Mouse (Mus musculus) embryonic facial prominence, embryonic 12.5 days (tissue): ENCODE results near the gene Prss35. TPM values are rescaled to one million over a fixed set of nuclear protein-coding genes. Genes with fewer than 3 reads are reported as not detected.
A peak's percentile ranks its signal among the peaks of the same experiment; 100 is the strongest.

Experiments
- ATAC-seq: fragments of 200-750 bp; cut with Nextera tagmentation; 2 replicates; pipeline ENCODE4 v1.8.0; 2017; ENCODE audit not compliant: insufficient number of reproducible peaks, insufficient read depth, low FRiP score, low TSS enrichment
- H3K27ac ChIP-seq: fragments of 300-500 bp; sonication (generic); 2 replicates; pipeline ENCODE4 v1.5.1; 2016; ENCODE audit warnings: mild to moderate bottlenecking
- H3K27me3 ChIP-seq: fragments of 300-500 bp; sonication (generic); 2 replicates; pipeline ENCODE4 v1.6.1; 2016; ENCODE audit warnings: mild to moderate bottlenecking, moderate library complexity
- H3K36me3 ChIP-seq: fragments of 300-500 bp; sonication (generic); 2 replicates; pipeline ENCODE4 v1.6.1; 2016; ENCODE audit warnings: mild to moderate bottlenecking
- H3K4me1 ChIP-seq: fragments of 300-500 bp; sonication (generic); 2 replicates; pipeline ENCODE4 v1.6.1; 2016
- H3K4me2 ChIP-seq: fragments of 300-500 bp; sonication (generic); replicated peaks from 2 replicates; pipeline ENCODE4 v1.6.1; 2016; ENCODE audit warnings: mild to moderate bottlenecking, moderate library complexity
- H3K4me3 ChIP-seq: fragments of 300-500 bp; sonication (generic); 2 replicates; pipeline ENCODE4 v1.5.1; 2016; ENCODE audit warnings: mild to moderate bottlenecking
- H3K9ac ChIP-seq: fragments of 300-500 bp; sonication (generic); 2 replicates; pipeline ENCODE4 v1.6.1; 2016; ENCODE audit warnings: mild to moderate bottlenecking, moderate library complexity
- H3K9me3 ChIP-seq: fragments of 300-500 bp; sonication (generic); 2 replicates; pipeline ENCODE4 v1.6.1; 2016; ENCODE audit warnings: mild to moderate bottlenecking, moderate library complexity
- WGBS: fragments of 180-500 bp; shearing (Covaris S2); methylation state at CpG from one replicate; pipeline ENCODE4 v1.1.7; 2016; 5-methylcytosine and 5-hydroxymethylcytosine counted together
- polyA plus RNA-seq: library from polyadenylated mRNA; unstranded; fragments of >200 nt; fragmentation: Nextera tagmentation; extraction: Ambion mirVana; gene quantifications from 2 replicates; pipeline ENCODE4 v1.2.1, GENCODE M21; 2016

The Prss35 gene
- polyA plus RNA-seq, result 11.8 and 14.9 TPM in 2 replicates

DNA sequence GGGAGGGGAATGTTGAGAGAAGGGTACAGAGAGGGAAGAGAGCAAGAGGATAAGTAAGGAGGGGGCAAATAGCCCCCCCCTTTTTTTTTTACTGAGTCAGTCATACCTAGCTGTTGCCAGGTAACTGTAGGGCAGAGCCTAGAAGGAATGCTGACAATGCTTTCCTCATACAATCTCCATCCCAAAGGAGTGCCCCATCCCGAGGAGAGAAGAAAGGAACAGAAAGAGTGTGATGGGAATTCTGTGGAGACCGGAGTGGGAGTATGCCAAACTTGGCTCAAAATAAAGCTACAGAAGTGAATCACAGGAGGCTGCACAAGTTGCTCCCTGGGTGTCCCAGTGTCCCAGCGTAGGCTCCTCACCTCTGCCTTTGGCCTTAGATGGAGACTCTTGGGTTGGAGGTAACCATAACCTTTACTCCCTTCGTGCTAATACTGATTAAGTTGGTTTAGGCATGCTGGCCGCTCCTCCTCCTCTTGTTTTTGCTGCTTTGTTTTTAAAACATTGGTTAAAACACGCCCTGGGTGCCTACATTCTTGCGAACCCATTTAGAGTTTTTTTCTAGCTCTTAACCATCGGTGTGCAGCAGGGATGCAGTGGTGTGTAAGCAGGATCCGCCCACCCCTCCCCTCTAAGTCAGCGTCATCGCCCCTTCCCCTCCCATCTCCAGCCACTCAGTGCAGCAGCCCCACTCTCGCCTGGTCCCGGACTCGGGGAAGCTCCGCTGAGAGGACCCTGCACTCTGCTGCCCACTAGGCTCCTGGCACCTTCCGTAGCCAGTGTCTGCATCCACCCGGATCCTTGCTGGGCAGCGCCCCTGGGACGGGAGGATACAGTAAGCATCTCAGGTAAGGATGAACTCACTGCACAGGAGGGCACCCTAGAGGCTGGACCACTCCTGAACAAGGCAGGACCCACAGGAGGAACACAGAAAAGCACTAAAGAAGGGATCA lies at the start of gene Prss35:
Prss35 (plus strand) TSS at position 691 of the 953 bp plus-strand sequence.
- Histone ChIP-seq H3K4me2 (peak within 1 kb of the TSS; percentile 60), H3K4me1 (peaks cover 6% of the 10 kb centered on the region), H3K9me3 (no peaks in the 10 kb centered on the region), H3K4me3 (peak within 1 kb of the TSS; percentile 36), H3K9ac (peak within 1 kb of the TSS; percentile 33; the same call in 1 of the 2 replicates), H3K36me3 (no peaks in the 10 kb centered on the region), H3K27ac (no peak within 1 kb of the TSS), H3K27me3 (no peaks in the 10 kb centered on the region)
- ATAC-seq, result peak; percentile 62
- WGBS, result 3% methylated on average over 19 of the region's 19 CpGs

GRCm38 (mm10) chr9:86693935-86694334 lies 49.5 kb upstream of the Prss35 start:
- no peaks in the 10 kb centered on the region for H3K27me3 ChIP-seq
- H3K4me2 ChIP-seq, result no peak overlapping the region
- ATAC-seq, result no peak
- no peaks in the 10 kb centered on the region for H3K36me3 ChIP-seq
- H3K9ac ChIP-seq, result no peak overlapping the region
- H3K27ac ChIP-seq, result no peak overlapping the region
- H3K4me3 ChIP-seq, result no peak overlapping the region
- 84% methylated on average over 6 of the region's 6 CpGs for WGBS
- H3K9me3 ChIP-seq, result no peaks in the 10 kb centered on the region
- H3K4me1 ChIP-seq, result no peaks in the 10 kb centered on the region

DNA sequence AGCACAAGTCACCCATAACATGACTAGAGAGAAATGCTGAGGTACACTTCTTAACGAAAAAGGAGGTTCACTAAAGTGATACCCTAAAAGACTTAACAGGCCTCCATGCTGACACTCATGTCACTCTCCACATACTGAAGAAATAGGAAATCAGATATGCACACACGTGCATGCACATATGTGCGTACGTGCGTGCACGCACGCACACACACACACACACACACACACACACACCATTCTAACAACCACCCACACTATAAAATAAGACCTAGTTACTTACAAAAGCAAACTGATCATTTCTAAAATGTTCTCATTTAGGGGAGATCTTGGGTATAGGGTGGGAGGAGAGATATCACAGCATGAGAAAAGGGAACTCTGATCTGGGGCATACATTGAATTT lies 48.8 kb upstream of the Prss35 start:
- Histone ChIP-seq H3K36me3 (no peaks in the 10 kb centered on the region), H3K4me1 (no peaks in the 10 kb centered on the region), H3K4me3 (no peak overlapping the region), H3K27me3 (no peaks in the 10 kb centered on the region), H3K9ac (no peak overlapping the region), H3K9me3 (no peaks in the 10 kb centered on the region), H3K4me2 (peak overlapping the region; percentile 87; the same call in 1 of the 2 replicates), H3K27ac (no peak overlapping the region)
- no peak for ATAC-seq
- WGBS, result 94% methylated on average over 7 of the region's 7 CpGs

DNA sequence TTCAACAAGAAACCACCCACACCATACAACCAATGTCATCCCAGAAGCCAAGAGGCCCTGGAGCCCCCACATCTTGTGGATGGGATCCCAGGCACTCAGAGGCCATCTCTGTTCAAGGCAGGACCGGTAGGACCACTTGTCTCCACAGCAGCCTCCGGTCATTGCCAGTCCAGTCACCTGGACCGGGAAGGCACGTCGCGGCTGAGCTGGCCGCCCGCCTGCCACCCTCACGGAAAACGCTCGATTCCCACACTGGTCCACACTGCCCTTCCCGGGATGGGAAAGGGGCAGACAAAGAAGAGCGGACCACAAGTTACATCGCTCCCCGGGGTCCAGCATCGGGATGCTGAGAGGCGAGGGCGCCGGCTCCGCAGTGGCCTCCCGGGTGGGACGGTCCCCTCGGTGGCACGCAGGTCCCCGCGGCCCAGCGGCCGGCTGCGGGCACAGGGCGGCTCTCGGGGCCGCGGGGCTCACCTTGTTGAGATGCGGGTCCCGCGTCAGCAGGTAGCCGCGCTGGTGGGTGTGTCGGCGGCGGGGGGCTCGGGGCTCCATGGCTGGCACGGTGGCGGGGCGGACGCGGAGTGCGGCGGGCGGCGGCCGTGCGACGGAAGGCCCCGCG lies 48.1 kb upstream of the Prss35 start:
- Histone ChIP-seq H3K4me2 (peak overlapping the region; percentile 87), H3K27ac (no peak overlapping the region), H3K4me1 (no peaks in the 10 kb centered on the region), H3K4me3 (peak overlapping the region; percentile 75), H3K27me3 (no peaks in the 10 kb centered on the region), H3K36me3 (no peaks in the 10 kb centered on the region), H3K9me3 (no peaks in the 10 kb centered on the region), H3K9ac (peak overlapping the region; percentile 75)
- ATAC-seq, result peak; percentile 47
- WGBS, result under 1% methylated on average over 54 of the region's 56 CpGs

DNA sequence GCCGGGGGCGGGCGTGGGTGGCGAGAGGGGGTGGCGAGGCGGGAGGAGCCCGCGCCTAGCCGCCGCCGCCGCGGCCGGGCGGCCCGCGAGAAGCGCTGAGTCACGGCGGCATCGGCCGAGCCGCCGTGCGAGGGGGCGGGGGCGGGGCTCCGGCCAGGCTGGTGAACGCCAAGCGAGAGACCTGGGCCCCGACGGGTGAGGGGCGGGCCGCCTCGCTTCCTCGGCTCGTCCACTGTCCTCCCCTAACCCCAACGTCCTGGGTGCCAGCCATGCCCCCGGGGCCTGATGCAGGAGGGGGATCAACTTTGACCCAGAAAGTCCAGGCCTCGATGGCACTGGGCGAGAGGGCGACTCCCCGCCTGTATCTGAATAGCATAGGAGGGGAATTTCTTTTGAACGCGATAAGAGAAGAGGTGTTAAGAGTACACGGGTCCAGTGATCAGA lies 47.6 kb upstream of the Prss35 start, which contains the start of gene Me1:
Me1 (minus strand) TSS at position 136 of the 444 bp plus-strand sequence.
- ATAC-seq, result peak; percentile 65
- peak within 1 kb of the TSS; percentile 75 for H3K9ac ChIP-seq
- H3K4me2 ChIP-seq, result peak within 1 kb of the TSS; percentile 87
- no peaks in the 10 kb centered on the region for H3K4me1 ChIP-seq
- H3K27me3 ChIP-seq, result no peaks in the 10 kb centered on the region
- WGBS, result 1% methylated on average over 22 of the region's 46 CpGs
- peak within 1 kb of the TSS; percentile 75 for H3K4me3 ChIP-seq
- H3K27ac ChIP-seq, result no peak within 1 kb of the TSS
- H3K9me3 ChIP-seq, result no peaks in the 10 kb centered on the region
- H3K36me3 ChIP-seq, result no peaks in the 10 kb centered on the region

- H3K36me3 ChIP-seq, result no peaks in the 10 kb centered on the region
- peaks cover 5% of the 10 kb centered on the region for H3K4me1 ChIP-seq
- ATAC-seq, result no peak
- no peak overlapping the region for H3K9ac ChIP-seq
- no peaks in the 10 kb centered on the region for H3K27me3 ChIP-seq
- no peaks in the 10 kb centered on the region for H3K9me3 ChIP-seq
- no peak overlapping the region for H3K4me3 ChIP-seq
- WGBS, result 24% methylated on average over 5 of the region's 5 CpGs
- H3K4me2 ChIP-seq, result no peak overlapping the region
- no peak overlapping the region for H3K27ac ChIP-seq
These were observed 42.2 kb upstream of the Prss35 start for GRCm38 (mm10) chr9:86701264-86701663.

DNA sequence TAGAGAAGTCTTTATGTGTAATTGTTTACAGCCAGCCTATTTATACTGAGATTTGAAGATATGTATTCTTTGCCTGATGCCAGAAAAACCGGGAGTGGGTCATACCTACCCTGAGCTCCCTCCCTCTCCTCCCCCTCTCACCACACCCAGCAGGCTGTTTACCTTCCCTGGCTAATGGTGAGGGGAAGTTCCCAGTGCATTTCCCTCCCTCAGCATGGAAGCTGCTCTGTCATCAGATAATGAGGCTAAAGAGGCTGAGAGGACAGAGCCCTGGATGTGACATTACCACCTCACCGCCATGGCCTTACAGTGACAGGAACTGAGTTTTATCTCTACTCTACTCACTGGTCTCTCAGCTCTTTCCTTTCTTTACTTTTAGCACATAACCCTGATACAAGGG lies 41.6 kb upstream of the Prss35 start:
- H3K9ac ChIP-seq, result no peak overlapping the region
- H3K27ac ChIP-seq, result peak overlapping the region; percentile 57; the same call in 1 of the 2 replicates
- no peak for ATAC-seq
- H3K36me3 ChIP-seq, result no peaks in the 10 kb centered on the region
- no peaks in the 10 kb centered on the region for H3K9me3 ChIP-seq
- no peaks in the 10 kb centered on the region for H3K27me3 ChIP-seq
- 19% methylated on average over 2 of the region's 2 CpGs for WGBS
- no peak overlapping the region for H3K4me3 ChIP-seq
- H3K4me1 ChIP-seq, result peaks cover 5% of the 10 kb centered on the region
- H3K4me2 ChIP-seq, result no peak overlapping the region

- Histone ChIP-seq H3K4me2 (no peak overlapping the region), H3K9me3 (no peaks in the 10 kb centered on the region), H3K4me3 (no peak overlapping the region), H3K9ac (no peak overlapping the region), H3K27me3 (no peaks in the 10 kb centered on the region), H3K27ac (no peak overlapping the region), H3K4me1 (no peaks in the 10 kb centered on the region), H3K36me3 (no peaks in the 10 kb centered on the region)
- 76% methylated on average over 1 of the region's 1 CpGs for WGBS
- ATAC-seq, result no peak
These were observed 36.0 kb upstream of the Prss35 start for GRCm38 (mm10) chr9:86707431-86707830.

GRCm38 (mm10) chr9:86708921-86709320 lies 34.5 kb upstream of the Prss35 start:
- 50% methylated on average over 6 of the region's 6 CpGs for WGBS
- Histone ChIP-seq H3K27ac (no peak overlapping the region), H3K4me2 (no peak overlapping the region), H3K4me1 (no peaks in the 10 kb centered on the region), H3K9ac (no peak overlapping the region), H3K4me3 (no peak overlapping the region), H3K9me3 (no peaks in the 10 kb centered on the region), H3K27me3 (no peaks in the 10 kb centered on the region), H3K36me3 (no peaks in the 10 kb centered on the region)
- ATAC-seq, result no peak

DNA sequence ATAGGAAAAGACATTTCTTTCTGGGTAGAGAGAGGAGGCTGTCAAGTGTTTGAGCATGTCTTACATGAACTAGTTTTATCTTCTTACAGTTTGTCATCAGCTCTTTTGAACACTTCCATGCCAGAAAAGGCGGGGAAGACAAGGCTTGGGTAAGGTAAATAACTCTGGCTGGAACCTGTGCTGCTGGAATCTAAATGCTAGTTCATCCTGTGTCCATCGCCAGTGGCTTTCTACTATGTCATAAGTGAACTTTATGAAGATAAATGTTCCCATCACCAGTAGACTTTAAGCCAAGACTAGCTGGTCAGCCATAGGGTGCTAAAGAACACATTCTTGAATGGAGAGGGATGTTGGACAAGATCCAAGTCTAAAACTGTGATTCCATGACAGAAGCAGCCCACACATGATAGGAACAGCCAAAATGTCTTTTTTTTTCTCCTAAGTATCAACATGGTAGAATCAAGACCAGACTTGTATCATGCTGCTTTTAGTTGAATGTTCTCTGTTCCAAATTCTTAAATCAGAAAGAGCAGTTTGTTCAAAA lies 33.3 kb upstream of the Prss35 start:
- H3K27ac ChIP-seq, result no peak overlapping the region
- H3K4me1 ChIP-seq, result no peaks in the 10 kb centered on the region
- no peak overlapping the region for H3K9ac ChIP-seq
- 82% methylated on average over 2 of the region's 2 CpGs for WGBS
- H3K36me3 ChIP-seq, result no peaks in the 10 kb centered on the region
- H3K27me3 ChIP-seq, result no peaks in the 10 kb centered on the region
- H3K4me3 ChIP-seq, result no peak overlapping the region
- no peaks in the 10 kb centered on the region for H3K9me3 ChIP-seq
- ATAC-seq, result no peak
- no peak overlapping the region for H3K4me2 ChIP-seq

DNA sequence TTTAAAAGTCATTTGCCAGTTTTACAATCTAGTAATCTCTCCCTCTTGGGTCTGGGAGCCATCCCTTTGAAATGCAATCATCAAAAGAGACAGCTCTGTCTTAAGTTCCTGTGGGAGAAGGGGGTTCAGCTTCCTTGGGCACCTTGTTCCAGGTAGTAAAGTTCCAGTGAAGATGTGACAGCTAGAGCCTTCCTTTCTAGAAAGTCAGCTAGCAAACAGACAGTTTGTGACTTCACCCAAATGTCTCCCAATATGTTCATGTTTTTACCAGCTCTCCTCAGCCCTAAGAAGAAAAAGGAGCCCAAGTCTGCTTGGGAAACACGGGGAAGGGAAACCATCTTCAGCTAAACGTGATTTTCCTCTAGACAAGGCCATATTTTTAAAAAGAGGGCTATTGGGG lies 30.8 kb upstream of the Prss35 start:
- Histone ChIP-seq H3K4me1 (no peaks in the 10 kb centered on the region), H3K4me3 (no peak overlapping the region), H3K27me3 (no peaks in the 10 kb centered on the region), H3K9ac (no peak overlapping the region), H3K27ac (no peak overlapping the region), H3K9me3 (no peaks in the 10 kb centered on the region), H3K4me2 (no peak overlapping the region), H3K36me3 (no peaks in the 10 kb centered on the region)
- whole genome bisulfite sequencing, result 78% methylated on average over 2 of the region's 2 CpGs
- no peak for ATAC-seq
